Mouse (Mus musculus): ENCODE data around the gene 9530053A07Rik. TPM values are rescaled to one million over a fixed set of nuclear protein-coding genes. Genes with fewer than 3 reads are reported as not detected.

9530053A07Rik gene
- polyA plus RNA-seq (2017; shearing (Covaris generic)) = not detected

GRCm38 (mm10) chr7:28129166-28129565 is at the start of gene 9530053A07Rik:
9530053A07Rik (plus strand) TSS chr7:28129466.

GRCm38 (mm10) chr7:28169489-28170422 is 40.5 kb downstream of the 9530053A07Rik start, which contains the start of gene Fbl:
Fbl (plus strand) TSS chr7:28169710.

GRCm38 (mm10) chr7:28179228-28179627 is 50.0 kb downstream of the 9530053A07Rik start, which contains the start of gene Dyrk1b:
Dyrk1b (plus strand) TSS chr7:28179469.

Other genes starting within 250 kb of the 9530053A07Rik start
- 8.6 TPM for gene Zfp974, start 200.0 kb upstream of the 9530053A07Rik start, polyA plus RNA-seq (2017; shearing (Covaris generic))
- 15.7 TPM for gene Zfp780b, start 150.3 kb upstream of the 9530053A07Rik start, polyA plus RNA-seq (2017; shearing (Covaris generic))
- gene Zfp850, start 115.4 kb upstream of the 9530053A07Rik start, polyA plus RNA-seq (2017; shearing (Covaris generic)) = 6.7 TPM
- gene Psmc4, start 79.4 kb upstream of the 9530053A07Rik start, polyA plus RNA-seq (2017; shearing (Covaris generic)) = 217 TPM
- gene Fcgbp, start 58.2 kb upstream of the 9530053A07Rik start, polyA plus RNA-seq (2017; shearing (Covaris generic)) = not detected
- gene Fbl, start 40.2 kb downstream of the 9530053A07Rik start, polyA plus RNA-seq (2017; shearing (Covaris generic)) = 191 TPM
- gene Dyrk1b, start 50.0 kb downstream of the 9530053A07Rik start, polyA plus RNA-seq (2017; shearing (Covaris generic)) = 7.4 TPM
- gene Eid2, start 138.4 kb downstream of the 9530053A07Rik start, polyA plus RNA-seq (2017; shearing (Covaris generic)) = not detected
- gene Eid2b, start 148.3 kb downstream of the 9530053A07Rik start, polyA plus RNA-seq (2017; shearing (Covaris generic)) = 2.7 TPM
- not detected for gene Selenov, start 161.7 kb downstream of the 9530053A07Rik start, polyA plus RNA-seq (2017; shearing (Covaris generic))
- gene Dll3, start 172.8 kb downstream of the 9530053A07Rik start, polyA plus RNA-seq (2017; shearing (Covaris generic)) = not detected
- gene Timm50, start 182.6 kb downstream of the 9530053A07Rik start, polyA plus RNA-seq (2017; shearing (Covaris generic)) = 50.8 TPM
- 196 TPM for gene Supt5, start 209.3 kb downstream of the 9530053A07Rik start, polyA plus RNA-seq (2017; shearing (Covaris generic))
- gene Rps16, start 221.2 kb downstream of the 9530053A07Rik start, polyA plus RNA-seq (2017; shearing (Covaris generic)) = 922 TPM
- 98.2 TPM for gene Plekhg2, start 243.1 kb downstream of the 9530053A07Rik start, polyA plus RNA-seq (2017; shearing (Covaris generic))